8 mouse cellular contexts compared by ENCODE assay signal in the genomic region with DNA sequence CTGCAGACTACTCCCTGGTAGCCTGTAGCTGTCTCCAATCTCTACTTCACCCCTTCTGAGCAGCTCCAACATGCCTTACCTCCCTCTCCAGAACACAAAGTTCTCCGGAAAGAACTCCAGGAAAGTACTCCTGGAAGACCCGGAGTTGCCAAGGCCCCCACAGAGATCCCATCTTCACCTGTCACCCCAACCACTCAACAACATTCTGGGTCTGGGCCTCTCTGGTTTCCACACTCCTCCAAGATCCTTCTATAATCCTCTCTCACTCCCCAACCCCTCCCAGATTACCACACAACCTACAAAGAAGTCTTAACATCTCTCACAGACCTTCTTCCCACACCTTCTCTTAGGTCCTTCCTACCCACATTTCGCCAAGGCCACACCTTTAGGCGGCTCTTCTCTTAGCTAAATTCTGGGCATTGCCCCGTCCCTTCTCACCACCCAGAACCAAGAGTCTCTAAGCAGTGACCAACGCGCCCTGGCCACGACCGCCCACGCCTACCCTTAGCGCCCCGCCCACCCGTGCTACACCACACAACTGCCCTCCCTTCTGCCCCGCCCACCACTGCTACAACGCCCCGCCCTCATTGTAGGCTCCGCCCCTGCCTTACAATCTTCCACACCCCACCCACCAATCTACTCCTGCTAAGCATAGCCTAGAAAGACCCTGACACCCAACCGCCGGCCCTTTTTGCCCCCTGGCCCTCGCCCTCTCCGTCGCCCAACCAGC. TPM values are rescaled to one million over a fixed set of nuclear protein-coding genes. Genes with fewer than 3 reads are reported as not detected.
DNase-seq lines count a peak whose midpoint lies in the region; ATAC-seq and TF ChIP-seq lines count a peak whose summit lies in the region.

No protein-coding gene starts in this region.

- no peaks in the 10 kb centered on the region for H3K27me3 ChIP-seq in forebrain, embryonic 14.5 days (replicated peaks; ENCODE audit: control insufficient read depth, insufficient read depth, low read length)
- H3K27me3 ChIP-seq in heart, postnatal 0 days (ENCODE audit: control insufficient read depth, insufficient read depth, low read length), result no peaks in the 10 kb centered on the region
- no peaks in the 10 kb centered on the region for H3K27me3 ChIP-seq in lung, embryonic 16.5 days (ENCODE audit: control insufficient read depth, insufficient read depth, low read depth, low read length)

- H3K4me1 ChIP-seq in ES-E14 (ENCODE audit: control insufficient read depth in 2 of 2, insufficient read depth in 2 of 2, low read length in 2 of 2, poor library complexity in 1 of 2), result peaks cover 0 to 4% of the 10 kb centered on the region in 2 experiments; a peak in 1 of 4 replicates
- peaks cover 11% of the 10 kb centered on the region for H3K4me1 ChIP-seq in forebrain, embryonic 14.5 days (ENCODE audit: control insufficient read depth, insufficient read depth, low read length)
- H3K4me1 ChIP-seq in heart, postnatal 0 days (ENCODE audit: control insufficient read depth, insufficient read depth), result peaks cover 5% of the 10 kb centered on the region; the same call in 1 of the 2 replicates
- peaks cover 13% of the 10 kb centered on the region for H3K4me1 ChIP-seq in lung, embryonic 16.5 days (replicated peaks; ENCODE audit: control insufficient read depth, insufficient read depth, low read length)
- H3K4me1 ChIP-seq in olfactory bulb, adult 2 months (ENCODE audit: control insufficient read depth, insufficient read depth, low read length), result peaks cover 8% of the 10 kb centered on the region

- peak overlapping the region; percentile 85 to 88 for H3K4me3 ChIP-seq in ES-E14 (ENCODE audit: insufficient read depth in 1 of 2, low read depth in 1 of 2, low read length in 2 of 2, poor library complexity in 1 of 2, severe bottlenecking in 1 of 2)
- peak overlapping the region; percentile 47 for H3K4me3 ChIP-seq in forebrain, embryonic 14.5 days (ENCODE audit: low read depth, low read length)
- H3K4me3 ChIP-seq in heart, postnatal 0 days (ENCODE audit: low read depth, low read length), result peak overlapping the region; percentile 86
- H3K4me3 ChIP-seq in lung, embryonic 16.5 days (ENCODE audit: low read length), result peak overlapping the region; percentile 94
- peak overlapping the region; percentile 91 for H3K4me3 ChIP-seq in olfactory bulb, adult 2 months (ENCODE audit: insufficient read depth, low read depth, low read length)

- H3K9me3 ChIP-seq in ES-E14 (ENCODE audit: control insufficient read depth, insufficient read depth, low read depth, low read length), result no peaks in the 10 kb centered on the region
- no peaks in the 10 kb centered on the region for H3K9me3 ChIP-seq in forebrain, embryonic 14.5 days (replicated peaks; ENCODE audit: control insufficient read depth, low read length)
- H3K9me3 ChIP-seq in heart, postnatal 0 days (replicated peaks; ENCODE audit: control insufficient read depth, low read length), result no peaks in the 10 kb centered on the region
- no peaks in the 10 kb centered on the region for H3K9me3 ChIP-seq in lung, embryonic 16.5 days (ENCODE audit: control insufficient read depth, low read length)

- in situ Hi-C loops in ES-E14 (cut with MboI; ENCODE audit: low sequenced_read_pairs in 2 of 2, unreplicated experiment in 2 of 2), result no loop called here

- no peak for TF ChIP-seq CTCF in heart, postnatal 0 days (IDR thresholded peaks at IDR 0.05; ENCODE audit: low read depth)
- TF ChIP-seq CTCF in olfactory bulb, adult 2 months (IDR thresholded peaks at IDR 0.05; ENCODE audit: insufficient read depth, low read depth, low read length), result no peak

- H3K36me3 ChIP-seq in ES-E14 (ENCODE audit: control insufficient read depth, insufficient read depth, low read length, poor library complexity, severe bottlenecking), result peaks cover 29% of the 10 kb centered on the region
- H3K36me3 ChIP-seq in forebrain, embryonic 14.5 days (ENCODE audit: control insufficient read depth, insufficient read depth, low read length), result peaks cover 41% of the 10 kb centered on the region
- H3K36me3 ChIP-seq in heart, postnatal 0 days (replicated peaks; ENCODE audit: control insufficient read depth, insufficient read depth, low read length), result peaks cover 43% of the 10 kb centered on the region
- peaks cover 23% of the 10 kb centered on the region for H3K36me3 ChIP-seq in lung, embryonic 16.5 days (ENCODE audit: control insufficient read depth, insufficient read depth, low read length)

- peak; percentile 96 for DNase-seq in ES-E14 (ENCODE audit: low read depth, low spot score)
- peak; percentile 82 for DNase-seq in c-Kit-negative CD71-positive TER-119-positive erythroid progenitor cells, embryonic 14.5 days (ENCODE audit: low read depth, low spot score)
- peak; percentile 71 for DNase-seq in forebrain, embryonic 14.5 days (ENCODE audit: low spot score)
- peak; percentile 84 for DNase-seq in heart, postnatal 0 days (ENCODE audit: low spot score)
- DNase-seq in kidney, postnatal 4 days, result peak; percentile 95 to 96
- DNase-seq in testis, postnatal 14 days (ENCODE audit: low spot score), result peak; percentile 88

- TF ChIP-seq EP300 in heart, postnatal 0 days (IDR thresholded peaks at IDR 0.05; ENCODE audit: low read depth), result no peak

- H3K9ac ChIP-seq in ES-E14 (ENCODE audit: insufficient read depth, low read depth, low read length, poor library complexity, severe bottlenecking), result peak overlapping the region; percentile 84
- peak overlapping the region; percentile 72 for H3K9ac ChIP-seq in forebrain, embryonic 14.5 days (ENCODE audit: low read length)
- peak overlapping the region; percentile 73 for H3K9ac ChIP-seq in heart, postnatal 0 days (replicated peaks; ENCODE audit: low read depth, low read length)
- H3K9ac ChIP-seq in lung, embryonic 16.5 days (ENCODE audit: low read length), result peak overlapping the region; percentile 92

- peak overlapping the region; percentile 82 for H3K27ac ChIP-seq in ES-E14 (ENCODE audit: insufficient read depth, low read depth, low read length, poor library complexity, severe bottlenecking)
- H3K27ac ChIP-seq in forebrain, embryonic 14.5 days (ENCODE audit: low read depth, low read length), result peak overlapping the region; percentile 76
- H3K27ac ChIP-seq in heart, postnatal 0 days (ENCODE audit: low read depth), result peak overlapping the region; percentile 99
- peak overlapping the region; percentile 99 for H3K27ac ChIP-seq in lung, embryonic 16.5 days (ENCODE audit: low read length)
- H3K27ac ChIP-seq in olfactory bulb, adult 2 months (ENCODE audit: insufficient read depth, low read depth, low read length), result peak overlapping the region; percentile 77

- ATAC-seq in forebrain, embryonic 14.5 days, result peak; percentile 4
- ATAC-seq in heart, postnatal 0 days (ENCODE audit: insufficient read depth, low read depth), result peak; percentile 31
- ATAC-seq in lung, embryonic 16.5 days (ENCODE audit: low read depth), result peak; percentile 48

- TF ChIP-seq POLR2A in olfactory bulb, adult 2 months (IDR thresholded peaks at IDR 0.05; ENCODE audit: insufficient read depth, low read depth, low read length), result no peak

- H3K4me2 ChIP-seq in forebrain, embryonic 14.5 days (ENCODE audit: low read length), result peak overlapping the region; percentile 70
- peak overlapping the region; percentile 75 for H3K4me2 ChIP-seq in heart, postnatal 0 days (ENCODE audit: low read depth, low read length)
- peak overlapping the region; percentile 83 for H3K4me2 ChIP-seq in lung, embryonic 16.5 days (ENCODE audit: low read depth, low read length)

- WGBS in forebrain, embryonic 14.5 days, result 11% methylated on average over 22 of the region's 22 CpGs
- WGBS in heart, postnatal 0 days, result 7% methylated on average over 22 of the region's 22 CpGs
- WGBS in lung, embryonic 16.5 days, result 9% methylated on average over 21 of the region's 22 CpGs
- WGBS in olfactory bulb, adult 2 months, result 9% methylated on average over 22 of the region's 22 CpGs

RNA-seq across cellular contexts. Expression of a gene that starts 0.6 kb away (rescaled TPM):
- 34.8 and 38.8 TPM in 2 replicates for total RNA-seq in ES-E14 (2012; rRNA removed)
- 68.8 and 83.7 TPM in 2 replicates for polyA plus RNA-seq in forebrain, embryonic 14.5 days (2014; fragmentation: Nextera tagmentation; extraction: Ambion mirVana)
- 67.5 and 68.1 TPM in 2 replicates for total RNA-seq in heart, postnatal 0 days (2014; rRNA removed; ENCODE audit: low replicate concordance)
- 56.2 and 58.2 TPM in 2 replicates for polyA plus RNA-seq in heart, postnatal 0 days (2015; fragmentation: Nextera tagmentation; extraction: Ambion mirVana)
- 38.8 and 41.6 TPM in 2 replicates for polyA plus RNA-seq in lung, embryonic 16.5 days (2015; fragmentation: Nextera tagmentation; extraction: Ambion mirVana)
- polyA plus RNA-seq in olfactory bulb, adult 2 months (2012; ENCODE audit: insufficient read depth, insufficient read length, low replicate concordance, missing spikeins), result not detected in 2 replicates

RNA-seq across cellular contexts. Expression of a gene that starts 5.2 kb away (rescaled TPM):
- total RNA-seq in ES-E14 (2012; rRNA removed), result 165 and 204 TPM in 2 replicates
- polyA plus RNA-seq in forebrain, embryonic 14.5 days (2014; fragmentation: Nextera tagmentation; extraction: Ambion mirVana), result 81.5 and 109 TPM in 2 replicates
- total RNA-seq in heart, postnatal 0 days (2014; rRNA removed; ENCODE audit: low replicate concordance), result 23.9 and 35.9 TPM in 2 replicates
- polyA plus RNA-seq in heart, postnatal 0 days (2015; fragmentation: Nextera tagmentation; extraction: Ambion mirVana), result 52.1 TPM in 2 replicates
- polyA plus RNA-seq in lung, embryonic 16.5 days (2015; fragmentation: Nextera tagmentation; extraction: Ambion mirVana), result 95.2 and 96.7 TPM in 2 replicates
- polyA plus RNA-seq in olfactory bulb, adult 2 months (2012; ENCODE audit: insufficient read depth, insufficient read length, low replicate concordance, missing spikeins), result 483 TPM in 1 of 2 replicates, not detected in the other

RNA-seq across cellular contexts. Expression of a gene that starts 34.0 kb away (rescaled TPM):
- 48.3 and 57.9 TPM in 2 replicates for total RNA-seq in ES-E14 (2012; rRNA removed)
- polyA plus RNA-seq in forebrain, embryonic 14.5 days (2014; fragmentation: Nextera tagmentation; extraction: Ambion mirVana), result 6.8 and 6.9 TPM in 2 replicates
- total RNA-seq in heart, postnatal 0 days (2014; rRNA removed; ENCODE audit: low replicate concordance), result 2.8 and 8.3 TPM in 2 replicates
- 2.9 and 3.0 TPM in 2 replicates for polyA plus RNA-seq in heart, postnatal 0 days (2015; fragmentation: Nextera tagmentation; extraction: Ambion mirVana)
- polyA plus RNA-seq in lung, embryonic 16.5 days (2015; fragmentation: Nextera tagmentation; extraction: Ambion mirVana), result 23.8 and 24.0 TPM in 2 replicates
- not detected in 2 replicates for polyA plus RNA-seq in olfactory bulb, adult 2 months (2012; ENCODE audit: insufficient read depth, insufficient read length, low replicate concordance, missing spikeins)

RNA-seq across cellular contexts. Expression of a gene that starts 35.3 kb away (rescaled TPM):
- 0.31 and 0.69 TPM in 2 replicates for total RNA-seq in ES-E14 (2012; rRNA removed)
- 0.04 and 0.07 TPM in 2 replicates for polyA plus RNA-seq in forebrain, embryonic 14.5 days (2014; fragmentation: Nextera tagmentation; extraction: Ambion mirVana)
- total RNA-seq in heart, postnatal 0 days (2014; rRNA removed; ENCODE audit: low replicate concordance), result 47.4 and 88.5 TPM in 2 replicates
- polyA plus RNA-seq in heart, postnatal 0 days (2015; fragmentation: Nextera tagmentation; extraction: Ambion mirVana), result 5.9 and 9.4 TPM in 2 replicates
- 0.15 and 0.28 TPM in 2 replicates for polyA plus RNA-seq in lung, embryonic 16.5 days (2015; fragmentation: Nextera tagmentation; extraction: Ambion mirVana)
- not detected in 2 replicates for polyA plus RNA-seq in olfactory bulb, adult 2 months (2012; ENCODE audit: insufficient read depth, insufficient read length, low replicate concordance, missing spikeins)

RNA-seq across cellular contexts. Expression of a gene that starts 37.8 kb away (rescaled TPM):
- total RNA-seq in ES-E14 (2012; rRNA removed), result 67.7 and 73.8 TPM in 2 replicates
- polyA plus RNA-seq in forebrain, embryonic 14.5 days (2014; fragmentation: Nextera tagmentation; extraction: Ambion mirVana), result 96.0 and 113 TPM in 2 replicates
- total RNA-seq in heart, postnatal 0 days (2014; rRNA removed; ENCODE audit: low replicate concordance), result 45.8 and 61.1 TPM in 2 replicates
- polyA plus RNA-seq in heart, postnatal 0 days (2015; fragmentation: Nextera tagmentation; extraction: Ambion mirVana), result 43.5 and 49.5 TPM in 2 replicates
- 158 and 166 TPM in 2 replicates for polyA plus RNA-seq in lung, embryonic 16.5 days (2015; fragmentation: Nextera tagmentation; extraction: Ambion mirVana)
- not detected in 2 replicates for polyA plus RNA-seq in olfactory bulb, adult 2 months (2012; ENCODE audit: insufficient read depth, insufficient read length, low replicate concordance, missing spikeins)

Comparison
In these comparisons a context has a peak if more than half of its experiments do, and no peak if none do; other contexts are left out.
1. Peak in every context shown above with its lines: DNase-seq, ATAC-seq, H3K4me3 ChIP-seq and H3K27ac ChIP-seq.